Mouse (Mus musculus) left cerebral cortex, adult 9 months (tissue): ENCODE data around the gene Prpf6.
A peak's percentile ranks its signal among the peaks of the same experiment; 100 is the strongest.

Experiments used
- DNase-seq, 2 experiments: peaks; one replicate each; pipeline ENCODE4 v3.0.0; 2022; ENCODE audit warnings: low spot score in 2 of 2

The Prpf6 gene

DNA sequence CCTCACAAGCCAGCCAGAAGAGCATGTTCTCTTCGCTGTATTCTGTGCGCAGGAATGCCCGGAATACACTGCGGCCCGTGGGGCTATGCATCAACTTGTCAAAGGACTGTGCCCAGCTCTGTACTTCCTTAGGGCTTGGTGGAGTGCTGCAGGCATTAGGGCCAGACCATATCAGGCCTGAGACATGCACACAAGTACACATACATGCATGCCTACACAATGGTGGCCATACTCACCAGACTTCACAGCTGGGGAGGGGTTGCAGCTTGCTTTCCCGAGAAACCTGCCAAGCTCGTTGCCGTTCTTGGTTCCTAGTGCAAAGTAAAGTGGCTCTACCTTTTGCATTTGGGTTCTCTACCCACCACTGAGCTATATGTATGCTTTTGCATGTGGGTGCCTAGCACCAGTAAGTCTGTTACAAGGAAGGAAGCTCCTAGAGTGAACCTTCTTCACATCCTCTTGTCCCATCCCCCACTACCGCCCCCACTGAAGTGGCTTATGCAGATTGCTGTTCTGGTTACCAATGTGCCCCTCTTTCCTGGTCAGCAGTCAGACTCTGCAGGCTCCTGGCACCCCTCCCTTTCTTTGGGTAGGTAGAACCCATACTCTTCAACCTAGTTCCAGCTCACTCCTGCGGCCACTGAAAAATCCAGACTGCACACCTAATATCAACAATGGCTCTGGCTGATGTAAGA is 97.9 kb downstream of the Prpf6 start:
- no peak for DNase-seq

DNA sequence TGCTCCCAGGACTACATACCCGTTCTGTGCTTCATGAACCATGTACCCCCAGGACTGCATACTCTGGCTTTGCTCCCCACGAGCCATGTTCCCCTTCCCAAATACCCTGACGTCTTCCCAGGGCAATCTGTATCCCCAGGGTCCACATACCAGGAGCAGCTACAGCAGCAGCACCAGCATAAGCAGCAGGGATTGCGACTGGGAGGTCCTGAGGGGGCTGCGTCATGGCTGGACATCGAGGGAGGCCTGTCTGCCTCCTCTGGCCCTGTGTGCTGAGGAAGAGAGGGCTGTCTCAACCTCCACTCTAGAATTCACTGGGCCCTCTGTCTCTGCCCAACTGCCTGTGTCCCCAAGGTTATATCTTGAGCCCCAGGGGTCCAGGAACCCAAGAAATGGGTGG is 99.4 kb downstream of the Prpf6 start:
- no peak for DNase-seq

DNA sequence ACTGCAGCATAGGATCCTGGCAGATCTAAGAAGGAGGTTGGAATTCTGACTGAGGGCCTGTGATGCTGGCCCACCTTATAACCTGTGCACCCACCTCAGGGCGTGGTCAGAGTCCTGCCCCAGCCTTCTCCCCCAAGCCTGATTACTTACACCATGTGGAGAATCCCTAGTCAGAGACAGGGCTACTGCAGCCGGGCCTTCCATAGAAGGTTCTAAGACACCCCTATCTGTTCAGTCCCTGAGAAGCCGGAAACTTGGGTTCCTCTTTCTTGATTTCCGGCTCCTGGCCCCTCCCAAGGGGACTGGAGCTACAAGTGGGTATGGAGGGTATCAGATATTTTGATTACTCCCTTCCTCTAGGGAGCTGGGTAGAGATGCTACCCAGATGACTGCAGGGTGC is 99.9 kb downstream of the Prpf6 start:
- no peak for DNase-seq

DNA sequence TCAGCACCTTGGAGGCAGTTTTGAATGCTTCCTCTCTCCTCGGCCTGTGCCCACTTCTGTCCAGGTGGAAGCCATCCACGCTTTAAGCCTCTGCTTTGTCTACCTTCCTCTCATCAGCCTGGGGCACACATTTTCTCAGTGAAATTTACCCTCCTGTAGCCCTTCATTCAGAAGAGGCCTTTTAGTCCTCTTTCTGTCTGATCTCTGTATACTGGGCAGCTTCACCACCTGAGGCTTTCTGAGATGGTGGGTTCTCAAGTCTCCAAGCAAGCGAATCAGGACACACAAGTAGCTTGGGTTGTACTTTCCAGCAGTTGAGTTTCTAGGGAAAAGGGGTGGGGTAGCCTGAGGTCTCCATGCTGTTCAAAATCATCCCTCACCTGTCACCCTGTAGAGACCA is 100.6 kb downstream of the Prpf6 start:
- DNase-seq, result no peak

DNA sequence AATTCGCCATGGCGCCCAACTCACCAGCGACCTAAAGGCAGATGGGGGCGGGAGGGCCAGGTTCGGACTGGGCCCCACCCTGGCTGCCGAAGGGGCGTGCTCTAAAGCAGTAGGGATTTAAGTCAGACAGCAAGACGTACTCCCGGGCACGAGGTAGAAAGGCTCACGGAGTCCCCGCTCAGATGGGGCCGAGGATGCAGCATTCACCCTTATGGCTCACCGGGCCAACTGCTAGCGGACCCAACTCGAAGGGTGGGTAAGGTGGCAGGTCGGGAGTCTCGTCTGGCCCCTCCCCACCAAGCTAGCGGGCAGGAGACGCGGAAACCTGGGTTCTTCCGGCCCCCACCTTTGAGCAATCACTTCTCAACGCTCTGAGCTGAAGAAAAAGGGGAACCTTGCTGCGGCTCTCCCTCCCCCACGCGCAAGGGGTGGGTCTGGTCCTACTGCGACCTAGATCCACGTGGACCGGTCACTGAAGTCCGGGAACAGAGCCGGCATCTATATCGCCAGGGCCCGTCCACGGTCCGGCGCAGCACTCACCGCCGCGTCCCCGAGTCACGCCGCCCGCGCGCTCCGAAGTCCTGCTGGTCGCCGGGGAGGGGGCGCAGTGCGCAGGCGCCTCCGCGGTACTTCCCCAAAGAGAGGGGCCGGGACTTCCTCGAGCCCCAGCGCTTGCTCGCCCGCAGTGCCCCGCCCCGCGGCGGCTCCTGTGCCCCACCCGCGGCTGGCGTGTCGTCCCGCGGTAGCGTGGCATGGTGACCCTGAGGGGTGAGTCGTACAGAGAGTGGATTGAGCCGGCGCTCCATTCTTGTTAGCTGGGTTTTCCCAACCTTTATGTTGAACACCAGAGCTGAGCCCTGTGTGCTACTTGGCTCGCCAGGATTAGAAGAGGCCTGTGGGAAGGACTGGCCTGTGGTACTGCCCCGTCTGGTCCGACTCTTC is 101.9 kb downstream of the Prpf6 start, which contains the start of gene Rgs19:
Rgs19 (minus strand) TSS at position 639 of the 942 bp plus-strand sequence.
- DNase-seq, result peak in 1 of 2 experiments; percentile 75

DNA sequence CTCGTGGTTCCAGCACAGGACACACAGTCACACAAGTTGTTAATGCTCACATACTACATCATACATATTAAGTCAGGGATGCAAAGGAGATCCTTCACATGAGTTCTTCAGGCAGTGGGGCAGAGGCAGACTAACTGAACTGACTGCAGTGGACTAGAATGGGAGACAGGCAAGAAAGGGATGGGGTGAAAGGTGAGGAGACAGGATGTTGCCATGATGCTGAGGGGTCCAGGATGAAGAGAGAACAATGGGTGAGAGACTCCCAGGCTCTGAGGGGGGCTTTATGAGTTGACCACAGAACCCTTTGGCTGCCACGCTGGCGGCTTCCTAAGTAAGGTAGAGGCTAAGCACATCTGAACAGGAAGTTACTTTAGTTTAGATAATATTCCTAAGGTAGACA is 102.9 kb downstream of the Prpf6 start:
- DNase-seq, result no peak

DNA sequence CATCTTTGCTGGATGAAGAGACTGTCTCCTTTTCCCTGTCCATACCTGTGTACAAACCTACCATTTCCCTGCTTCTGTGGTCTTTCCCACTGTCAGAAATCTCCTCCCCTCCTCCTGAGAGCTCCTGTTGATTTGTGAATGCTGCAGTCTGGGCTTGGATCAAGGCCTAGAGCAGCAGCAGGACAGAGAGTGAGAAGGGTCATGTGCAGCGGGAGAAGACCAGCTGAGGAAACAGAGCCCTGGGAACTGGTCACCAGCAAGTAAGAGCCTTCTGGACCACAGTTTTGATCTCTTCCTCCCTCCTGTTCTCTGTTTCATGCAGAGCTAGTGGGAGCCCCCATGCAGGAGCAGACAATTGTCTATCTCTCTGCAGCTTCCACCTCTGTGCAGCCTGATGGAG is 104.1 kb downstream of the Prpf6 start:
- no peak for DNase-seq

DNA sequence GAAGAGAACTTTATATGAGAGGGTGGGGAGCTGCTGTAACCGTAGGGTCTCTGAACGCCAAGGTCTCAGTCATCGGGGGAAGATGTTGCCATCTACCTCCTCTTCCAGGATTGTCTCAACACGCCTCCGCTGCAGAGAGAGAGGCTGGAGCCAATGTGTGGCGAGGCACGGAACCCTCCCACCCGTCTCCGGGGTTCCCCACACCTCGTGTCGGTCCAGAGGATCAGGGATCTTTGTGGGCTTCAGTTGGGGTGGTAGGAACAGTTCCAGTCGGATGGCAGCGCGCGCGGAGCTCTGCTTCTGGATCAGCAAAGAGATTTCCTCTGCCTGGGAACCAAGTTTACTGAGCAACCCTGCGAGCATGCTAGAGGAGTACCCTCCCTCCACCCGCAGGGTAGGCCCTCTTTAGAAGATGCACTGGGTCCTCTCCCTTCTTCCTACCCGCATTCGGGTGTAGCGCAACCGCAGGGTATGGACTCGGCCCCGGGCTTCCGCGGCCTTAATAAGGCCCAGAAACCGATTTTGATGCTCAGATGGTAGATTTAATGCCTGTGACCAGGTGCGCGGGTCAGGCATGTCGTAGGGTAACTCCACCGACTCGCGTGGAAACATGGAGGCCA is 105.2 kb downstream of the Prpf6 start:
- no peak for DNase-seq

DNA sequence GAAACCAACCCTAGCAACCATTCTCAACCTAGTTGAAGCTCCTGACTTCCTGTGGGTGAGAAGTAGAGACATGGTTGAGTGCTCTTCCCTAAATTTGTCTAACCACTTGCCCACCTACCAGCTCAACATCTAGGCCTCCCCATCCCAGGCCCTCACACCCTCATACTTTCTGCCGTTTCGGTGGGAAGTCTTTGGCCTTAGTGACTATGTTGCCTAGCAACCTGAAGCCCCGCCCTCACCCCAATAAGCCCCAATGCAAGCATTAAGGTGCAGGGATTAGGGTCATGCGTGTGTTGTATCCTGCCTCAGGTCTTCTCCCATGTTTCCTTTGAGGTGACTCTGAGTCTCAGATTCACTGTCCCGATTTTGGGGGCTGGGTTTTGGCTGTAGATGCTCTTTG is 106.6 kb downstream of the Prpf6 start, which contains the start of gene Lkaaear1:
Lkaaear1 (minus strand) TSS at position 202 of the 400 bp plus-strand sequence.
- DNase-seq, result no peak
